Comparison of ENCODE assay signal across 8 mouse cellular contexts in the genomic region with DNA sequence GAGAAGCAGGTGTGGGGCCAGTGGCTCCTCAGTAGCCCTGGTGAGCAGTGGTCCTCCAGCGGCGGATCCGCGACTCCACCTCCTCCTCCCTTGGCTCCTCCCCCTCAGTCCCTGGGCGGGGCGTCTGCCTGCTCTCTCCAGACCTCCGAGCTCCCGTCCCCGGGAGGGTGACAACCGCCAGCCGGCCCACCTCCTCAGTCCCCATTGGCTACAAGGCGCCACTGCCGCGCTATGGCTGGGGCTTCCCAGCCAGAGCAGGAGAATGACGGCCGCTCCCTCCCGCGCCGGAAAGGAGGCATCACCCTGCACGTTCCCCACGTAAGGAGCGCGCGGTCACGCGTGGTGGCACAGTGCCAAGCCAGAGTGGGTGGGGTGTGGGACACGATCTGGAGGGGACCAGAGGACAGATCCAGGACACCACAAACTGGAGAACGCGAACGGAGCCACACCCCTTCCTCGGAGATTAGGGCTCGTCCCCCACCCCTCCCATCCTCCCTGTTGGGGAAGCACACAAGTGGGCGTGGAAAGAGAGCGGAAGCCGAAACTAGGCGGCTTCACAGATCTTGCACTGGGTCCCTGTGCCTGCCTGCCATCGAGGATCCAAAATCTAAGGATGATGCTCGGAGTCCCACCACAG. TPM values are rescaled to one million over a fixed set of nuclear protein-coding genes. Genes with fewer than 3 reads are reported as not detected.
DNase-seq lines count a peak whose midpoint lies in the region; ATAC-seq and TF ChIP-seq lines count a peak whose summit lies in the region.

No protein-coding gene starts in this region.

- TF ChIP-seq EP300 in ES-Bruce4 (IDR thresholded peaks at IDR 0.05; ENCODE audit: insufficient read depth, low read depth, low read length) = peak; percentile 34; the same call in 1 of the 2 replicates

- TF ChIP-seq POLR2A in ES-Bruce4 (IDR thresholded peaks at IDR 0.05; ENCODE audit: insufficient read depth, low read length) = peak; percentile 56
- peak; percentile 70; the same call in 1 of the 2 replicates for TF ChIP-seq POLR2A in lung, adult 2 months (IDR thresholded peaks at IDR 0.05; ENCODE audit: borderline replicate concordance, extremely low read depth, low read depth, low read length)

- no peaks in the 10 kb centered on the region for H3K27me3 ChIP-seq in ES-Bruce4 (ENCODE audit: control insufficient read depth, insufficient read depth, low read length, poor library complexity, severe bottlenecking)
- H3K27me3 ChIP-seq in forebrain, embryonic 14.5 days (replicated peaks; ENCODE audit: control insufficient read depth, insufficient read depth, low read length) = no peaks in the 10 kb centered on the region

- WGBS in forebrain, embryonic 14.5 days = 0% methylated on average over 38 of the region's 38 CpGs
- WGBS in lung, adult 2 months = under 1% methylated on average over 36 of the region's 38 CpGs

- intact Hi-C loops in heart, postnatal 25 days (cut with DNase I) = loop anchor here (5.0 kb wide), 1 partner anchor 63 kb away; no protein-coding TSS in a partner anchor

- H3K4me1 ChIP-seq in ES-Bruce4 (ENCODE audit: control insufficient read depth, insufficient read depth, low read length) = peaks cover 5% of the 10 kb centered on the region
- peaks cover 11% of the 10 kb centered on the region for H3K4me1 ChIP-seq in forebrain, embryonic 14.5 days (ENCODE audit: control insufficient read depth, insufficient read depth, low read length)
- H3K4me1 ChIP-seq in lung, adult 2 months (ENCODE audit: control insufficient read depth, insufficient read depth, low read length) = peaks cover 17% of the 10 kb centered on the region

- peak; percentile 96 for DNase-seq in forebrain, embryonic 14.5 days (ENCODE audit: low spot score)
- peak; percentile 97 for DNase-seq in heart, postnatal 25 days (ENCODE audit: low spot score)
- peak; percentile 96 to 97 for DNase-seq in layer of hippocampus, adult 18-20 months (ENCODE audit: low spot score in 2 of 2)
- peak; percentile 98 for DNase-seq in lung, adult 2 months
- DNase-seq in thymus, adult 18-20 months = peak; percentile 96 to 97

- H3K9me3 ChIP-seq in ES-Bruce4 (replicated peaks; ENCODE audit: control insufficient read depth, insufficient read depth, low read length, poor library complexity, severe bottlenecking) = no peaks in the 10 kb centered on the region
- H3K9me3 ChIP-seq in forebrain, embryonic 14.5 days (replicated peaks; ENCODE audit: control insufficient read depth, low read length) = no peaks in the 10 kb centered on the region

- H3K27ac ChIP-seq in ES-Bruce4 (ENCODE audit: insufficient read depth, low read length) = peak overlapping the region; percentile 3; the same call in 1 of the 2 replicates
- H3K27ac ChIP-seq in forebrain, embryonic 14.5 days (ENCODE audit: low read depth, low read length) = peak overlapping the region; percentile 74; the same call in 1 of the 2 replicates

- peak overlapping the region; percentile 50; the same call in 1 of the 2 replicates for H3K9ac ChIP-seq in ES-Bruce4 (ENCODE audit: low read depth, poor library complexity, severe bottlenecking)
- H3K9ac ChIP-seq in forebrain, embryonic 14.5 days (ENCODE audit: low read length) = peak overlapping the region; percentile 79

- no peaks in the 10 kb centered on the region for H3K36me3 ChIP-seq in ES-Bruce4 (ENCODE audit: control insufficient read depth, insufficient read depth, low read length, poor library complexity, severe bottlenecking)
- H3K36me3 ChIP-seq in forebrain, embryonic 14.5 days (ENCODE audit: control insufficient read depth, insufficient read depth, low read length) = no peaks in the 10 kb centered on the region

- H3K4me3 ChIP-seq in ES-Bruce4 (ENCODE audit: low read depth, low read length) = peak overlapping the region; percentile 76
- peak overlapping the region; percentile 64 for H3K4me3 ChIP-seq in forebrain, embryonic 14.5 days (ENCODE audit: low read depth, low read length)
- H3K4me3 ChIP-seq in lung, adult 2 months (replicated peaks; ENCODE audit: extremely low read depth, low read depth, low read length) = peak overlapping the region; percentile 94

- peak; percentile 93 for ATAC-seq in cerebellum, adult (ENCODE audit: insufficient number of reproducible peaks, low FRiP score, low TSS enrichment)
- peak; percentile 98 for ATAC-seq in forebrain, embryonic 14.5 days
- ATAC-seq in neutrophil, adult 5-6 weeks (ENCODE audit: extremely low read depth, insufficient number of reproducible peaks, low FRiP score, poor library complexity, severe bottlenecking) = peak; percentile 84

- H3K4me2 ChIP-seq in forebrain, embryonic 14.5 days (ENCODE audit: low read length) = peak overlapping the region; percentile 86

- TF ChIP-seq CTCF in ES-Bruce4 (IDR thresholded peaks at IDR 0.05; ENCODE audit: low read depth, low read length) = no peak
- no peak for TF ChIP-seq CTCF in lung, adult 2 months (IDR thresholded peaks at IDR 0.05; ENCODE audit: insufficient read depth, low read length)

RNA-seq across cellular contexts. Expression of gene Hk1, which starts 39.5 kb away (rescaled TPM):
- polyA plus RNA-seq in ES-Bruce4 (2011; ENCODE audit: insufficient read depth, insufficient read length, low read depth, missing spikeins) = 59.5 and 61.3 TPM in 2 replicates
- polyA plus RNA-seq in forebrain, embryonic 14.5 days (2014; fragmentation: Nextera tagmentation; extraction: Ambion mirVana) = 31.0 and 48.9 TPM in 2 replicates
- total RNA-seq in heart, postnatal 25 days (2021) = 100 to 1,000 TPM; 123 to 142 TPM
- total RNA-seq in layer of hippocampus, adult 18-20 months (2021) = 100 to 1,000 TPM; 311 to 316 TPM
- 34.2 and 45.5 TPM in 2 replicates for polyA plus RNA-seq in lung, adult 2 months (2012; rRNA removed)
- total RNA-seq in neutrophil, adult 5-6 weeks (2017) = 37.8 and 43.8 TPM in 2 replicates

Comparison
In these comparisons a context has a peak if more than half of its experiments do, and no peak if none do; other contexts are left out.
1. Peak in every context shown above with its lines: DNase-seq, ATAC-seq, H3K4me3 ChIP-seq and H3K27ac ChIP-seq.